Mouse (Mus musculus) liver, embryonic 11.5 days (tissue): ENCODE results near the gene Tra2b. TPM values are rescaled to one million over a fixed set of nuclear protein-coding genes. Genes with fewer than 3 reads are reported as not detected.
"Not testable (repeated sequence)": the region's sequence is repeated elsewhere in the genome, so short reads cannot be mapped to it uniquely, and the experiment has no call there.

Experiments used
- ATAC-seq: fragments of 200-750 bp; cut with Nextera tagmentation; replicated peaks from 2 replicates; pipeline ENCODE4 v1.8.0; 2017; ENCODE audit warnings: moderate number of reproducible peaks, mild to moderate bottlenecking, moderate TSS enrichment, moderate library complexity; ENCODE audit not compliant: low FRiP score
- DNase-seq: peaks from one replicate; pipeline ENCODE4 v3.0.0-alpha.2; 2017; ENCODE audit warnings: low spot score
- H3K27ac ChIP-seq: fragments of 300-500 bp; sonication (generic); 2 replicates; pipeline ENCODE4 v1.5.1; 2014; ENCODE audit warnings: mild to moderate bottlenecking, low read depth, low read length, control low read depth
- H3K27me3 ChIP-seq: fragments of 300-500 bp; sonication (generic); replicated peaks from 2 replicates; pipeline ENCODE4 v1.6.1; 2014; ENCODE audit warnings: low read length, mixed read lengths; ENCODE audit not compliant: control insufficient read depth, insufficient read depth
- H3K36me3 ChIP-seq: fragments of 300-500 bp; sonication (generic); 2 replicates; pipeline ENCODE4 v1.6.1; 2014; ENCODE audit warnings: mild to moderate bottlenecking, low read length, moderate library complexity, mixed read lengths; ENCODE audit not compliant: control insufficient read depth, insufficient read depth
- H3K4me1 ChIP-seq: fragments of 300-500 bp; sonication (generic); replicated peaks from 2 replicates; pipeline ENCODE4 v1.6.1; 2014; ENCODE audit warnings: low read length, mixed read lengths; ENCODE audit not compliant: control insufficient read depth, insufficient read depth
- H3K4me2 ChIP-seq: fragments of 300-500 bp; sonication (generic); 2 replicates; pipeline ENCODE4 v1.6.1; 2014; ENCODE audit warnings: mild to moderate bottlenecking, control low read depth, moderate library complexity
- H3K4me3 ChIP-seq: fragments of 300-500 bp; sonication (generic); 2 replicates; pipeline ENCODE4 v1.5.1; 2014; ENCODE audit warnings: low read depth, low read length, control low read depth
- H3K9ac ChIP-seq: fragments of 300-500 bp; sonication (generic); 2 replicates; pipeline ENCODE4 v1.6.1; 2014; ENCODE audit warnings: low read depth, low read length, control low read depth
- H3K9me3 ChIP-seq: fragments of 300-500 bp; sonication (generic); 2 replicates; pipeline ENCODE4 v1.6.1; 2016; ENCODE audit warnings: low read length, inconsistent platforms, mixed read lengths; ENCODE audit not compliant: control insufficient read depth
- WGBS: fragments of 180-500 bp; shearing (Covaris S2); extraction: QIAGEN DNeasy Blood & Tissue Kit; methylation state at CpG from one replicate; pipeline ENCODE4 v1.1.7; 2014; 5-methylcytosine and 5-hydroxymethylcytosine counted together
- polyA plus RNA-seq: library from polyadenylated mRNA; unstranded; fragments of >200 nt; fragmentation: Nextera tagmentation; extraction: Ambion mirVana; gene quantifications from 2 replicates; pipeline ENCODE4 v1.2.1, GENCODE M21; 2014

Tra2b gene
- polyA plus RNA-seq, 1 experiment from 2014 or later = 331 TPM

DNA sequence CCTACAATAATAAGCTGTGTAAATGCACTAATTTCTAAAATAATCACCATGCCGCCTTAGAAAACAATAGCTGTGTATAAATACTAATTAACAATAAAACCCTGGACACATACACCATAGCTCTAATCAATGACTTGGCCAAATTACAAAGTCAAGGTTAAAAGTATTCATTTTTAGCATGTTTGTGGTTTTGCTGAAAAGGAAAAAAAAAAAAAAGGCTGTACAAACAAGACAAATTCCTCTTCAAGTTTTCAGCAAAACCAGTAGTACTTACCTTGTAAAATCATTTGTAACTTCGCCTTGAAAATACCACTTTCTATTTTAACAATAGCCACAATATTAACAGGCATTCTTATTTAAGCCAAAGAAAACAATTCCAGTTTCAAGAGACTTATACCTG lies 4.2 kb downstream of the Tra2b start:
- Histone ChIP-seq H3K9me3 (no peaks in the 10 kb centered on the region), H3K4me2 (peak overlapping the region; percentile 27; the same call in 1 of the 2 replicates), H3K4me3 (no peak overlapping the region), H3K27me3 (no peaks in the 10 kb centered on the region), H3K36me3 (no peaks in the 10 kb centered on the region), H3K27ac (no peak overlapping the region), H3K9ac (no peak overlapping the region), H3K4me1 (peaks cover 23% of the 10 kb centered on the region)
- ATAC-seq = no peak
- 82% methylated on average over 2 of the region's 2 CpGs for WGBS
- no peak for DNase-seq

DNA sequence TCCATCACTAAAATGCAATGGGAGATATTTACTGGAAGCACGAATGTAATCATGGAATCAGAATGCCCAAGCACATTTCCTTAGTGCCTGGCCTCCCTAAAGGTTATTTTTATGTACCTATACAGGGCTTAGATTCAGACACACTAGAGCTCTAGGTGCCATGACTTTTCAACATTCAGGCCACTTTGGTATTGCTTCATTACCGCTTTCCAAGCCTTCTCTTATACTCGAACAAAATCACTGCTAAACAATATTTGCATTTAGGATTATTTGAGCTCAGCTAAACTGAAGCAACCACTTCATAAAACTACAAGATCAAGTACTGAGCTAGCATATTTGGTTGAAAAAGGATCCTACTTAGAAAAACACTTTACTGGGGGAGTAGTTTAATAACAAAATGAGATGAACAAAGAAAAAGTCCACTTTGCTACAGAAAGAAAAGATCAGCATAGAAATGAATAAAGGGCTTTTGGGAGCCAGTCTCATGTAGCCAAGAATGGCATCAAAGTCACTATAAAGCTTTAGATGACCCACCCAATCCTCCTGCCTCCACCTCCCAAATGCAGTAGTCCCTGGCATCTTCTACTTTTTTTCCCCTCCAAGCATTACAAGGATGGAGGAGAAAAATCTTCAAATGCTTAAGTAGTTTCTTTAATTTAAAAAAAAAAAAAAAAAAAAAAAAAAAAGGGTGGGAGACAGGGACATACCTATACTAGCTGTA lies 5.2 kb downstream of the Tra2b start:
- H3K4me2 ChIP-seq = peak overlapping the region; percentile 22; the same call in 1 of the 2 replicates
- ATAC-seq = no peak
- peaks cover 1% of the 10 kb centered on the region for H3K36me3 ChIP-seq
- no peak overlapping the region for H3K9ac ChIP-seq
- H3K4me3 ChIP-seq = 0 out of 2 replicates have a peak overlapping the region, but pooled peaks have one; percentile 8
- no peaks in the 10 kb centered on the region for H3K27me3 ChIP-seq
- WGBS = 67% methylated on average over 3 of the region's 3 CpGs
- DNase-seq = no peak
- H3K27ac ChIP-seq = no peak overlapping the region
- H3K9me3 ChIP-seq = no peaks in the 10 kb centered on the region
- peaks cover 24% of the 10 kb centered on the region for H3K4me1 ChIP-seq

GRCm38 (mm10) chr16:22252255-22252654 lies 13.6 kb downstream of the Tra2b start:
- not testable (repeated sequence) for H3K4me2 ChIP-seq, DNase-seq, ATAC-seq, H3K4me3 ChIP-seq, H3K27ac ChIP-seq, H3K9ac ChIP-seq, H3K9me3 ChIP-seq, H3K27me3 ChIP-seq, H3K4me1 ChIP-seq
- H3K36me3 ChIP-seq = peaks cover 37% of the 10 kb centered on the region
- 88% methylated on average over 6 of the region's 6 CpGs for WGBS

DNA sequence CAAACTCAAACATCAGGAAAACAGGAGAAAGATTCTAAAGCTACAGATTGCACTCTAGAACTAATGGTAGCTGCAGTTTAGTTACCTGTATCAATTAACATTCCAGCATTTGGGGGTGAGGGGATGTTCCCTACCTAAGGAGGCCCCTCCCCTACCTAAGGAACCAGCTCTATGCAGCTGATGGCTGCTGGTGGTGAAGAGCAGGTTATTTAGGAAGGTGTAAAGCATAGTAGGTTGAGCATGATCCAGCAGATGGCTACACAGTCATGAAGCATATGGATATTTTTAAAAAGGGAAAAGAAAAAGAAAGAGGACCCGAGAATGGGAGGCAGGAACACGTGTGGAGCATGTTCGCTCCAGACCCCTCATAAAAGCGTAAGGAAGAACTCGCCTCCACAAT lies 15.5 kb downstream of the Tra2b start:
- WGBS = 96% methylated on average over 5 of the region's 5 CpGs
- ATAC-seq = no peak; the same call in 1 of the 2 replicates

GRCm38 (mm10) chr16:22249754-22250153 lies 16.1 kb downstream of the Tra2b start:
- Histone ChIP-seq H3K27me3 (no peaks in the 10 kb centered on the region), H3K4me3 (no peak overlapping the region), H3K27ac (no peak overlapping the region), H3K4me1 (no peaks in the 10 kb centered on the region), H3K9ac (no peak overlapping the region), H3K4me2 (no peak overlapping the region), H3K36me3 (peaks cover 39% of the 10 kb centered on the region), H3K9me3 (no peaks in the 10 kb centered on the region)
- ATAC-seq (no peak), DNase-seq (no peak)
- 95% methylated on average over 3 of the region's 3 CpGs for WGBS

More for the DNA sequence above, 15.5 kb downstream of the Tra2b start:
- H3K27ac ChIP-seq = no peak overlapping the region
- H3K36me3 ChIP-seq = peaks cover 37% of the 10 kb centered on the region
- no peak overlapping the region for H3K4me3 ChIP-seq
- no peak overlapping the region for H3K9ac ChIP-seq
- H3K4me2 ChIP-seq = no peak overlapping the region
- H3K4me1 ChIP-seq = no peaks in the 10 kb centered on the region
- H3K27me3 ChIP-seq = no peaks in the 10 kb centered on the region
- H3K9me3 ChIP-seq = no peaks in the 10 kb centered on the region
- no peak for DNase-seq

DNA sequence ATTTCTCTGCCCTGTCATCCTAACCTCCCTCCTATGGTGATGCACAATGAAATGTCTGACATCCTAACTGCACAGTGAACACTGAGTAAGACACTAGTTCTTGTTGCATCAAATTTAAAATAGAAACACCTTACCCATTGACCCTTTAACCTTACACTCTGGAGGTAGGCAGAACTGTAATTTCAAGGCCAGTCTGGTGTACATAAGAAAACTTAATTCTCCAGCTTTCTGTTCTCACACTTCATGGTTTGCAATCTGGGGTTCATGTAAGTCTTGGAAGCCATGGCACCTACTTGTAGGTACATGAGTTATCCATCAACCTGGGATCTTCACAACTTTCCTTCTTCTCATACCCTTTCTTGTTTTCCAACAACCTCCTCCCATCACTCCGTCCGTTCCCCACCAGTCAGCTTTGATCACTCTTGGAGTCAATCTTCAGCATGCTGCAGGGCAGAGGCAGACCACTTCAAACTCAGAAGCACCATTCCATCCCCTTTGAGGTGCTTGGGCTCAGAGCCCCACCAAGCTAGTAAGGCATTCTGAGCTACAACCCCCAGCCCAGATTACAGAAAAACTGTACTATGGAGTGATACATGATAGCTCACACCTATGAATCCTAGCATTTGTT lies 23.5 kb downstream of the Tra2b start:
- Histone ChIP-seq H3K9me3 (no peaks in the 10 kb centered on the region), H3K4me3 (no peak overlapping the region), H3K9ac (no peak overlapping the region), H3K4me1 (no peaks in the 10 kb centered on the region), H3K27me3 (no peaks in the 10 kb centered on the region), H3K36me3 (peaks cover 39% of the 10 kb centered on the region), H3K27ac (no peak overlapping the region), H3K4me2 (no peak overlapping the region)
- peak; percentile 15; the same call in 1 of the 2 replicates for ATAC-seq
- DNase-seq = no peak
- WGBS = 93% methylated on average over 2 of the region's 2 CpGs

GRCm38 (mm10) chr16:22241376-22242238 lies 24.2 kb downstream of the Tra2b start:
- 78% methylated on average over 6 of the region's 6 CpGs for WGBS
- Histone ChIP-seq H3K9me3 (no peaks in the 10 kb centered on the region), H3K27ac (no peak overlapping the region), H3K4me1 (no peaks in the 10 kb centered on the region), H3K4me2 (no peak overlapping the region), H3K36me3 (peaks cover 36% of the 10 kb centered on the region), H3K27me3 (no peaks in the 10 kb centered on the region), H3K4me3 (no peak overlapping the region), H3K9ac (no peak overlapping the region)
- ATAC-seq (no peak; the same call in 1 of the 2 replicates), DNase-seq (no peak)

DNA sequence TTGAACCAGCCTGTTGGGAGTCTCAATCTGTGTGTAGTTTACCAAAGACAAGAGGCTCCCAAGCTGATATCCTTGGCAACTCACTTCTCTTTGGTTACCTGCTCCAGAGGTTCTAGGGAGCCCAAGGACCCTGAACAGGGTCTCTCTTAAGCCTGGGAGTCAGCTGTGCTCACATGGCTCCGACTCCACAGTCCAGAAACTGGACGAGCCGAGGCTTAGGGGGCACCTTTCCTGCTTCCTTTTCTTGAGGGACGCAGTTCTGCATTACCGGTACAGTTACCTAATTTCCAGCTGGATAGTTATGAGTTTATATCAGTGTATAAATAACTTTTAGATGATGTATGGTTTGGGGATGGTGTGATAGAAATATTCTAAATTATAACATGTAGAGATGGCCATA lies 24.9 kb downstream of the Tra2b start:
- Histone ChIP-seq H3K27ac (no peak overlapping the region), H3K9me3 (no peaks in the 10 kb centered on the region), H3K27me3 (no peaks in the 10 kb centered on the region), H3K36me3 (peaks cover 36% of the 10 kb centered on the region), H3K4me3 (no peak overlapping the region), H3K4me1 (no peaks in the 10 kb centered on the region), H3K9ac (no peak overlapping the region), H3K4me2 (no peak overlapping the region)
- ATAC-seq (no peak), DNase-seq (no peak)
- WGBS = 81% methylated on average over 5 of the region's 5 CpGs
